Mouse (Mus musculus) heart, adult 2 months (tissue): ENCODE measurements around the gene Olfr987. TPM values are rescaled to one million over a fixed set of nuclear protein-coding genes. Genes with fewer than 3 reads are reported as not detected.
A peak's percentile ranks its signal among the peaks of the same experiment; 100 is the strongest.

Experiments
- DNase-seq, 2 experiments: peaks; one replicate each; pipeline ENCODE4 v3.0.0; 2021
- H3K27ac ChIP-seq: fragments of 200-600 bp; 2 replicates; pipeline ENCODE4 v1.8.1; 2022
- H3K27me3 ChIP-seq: fragments of 200-500 bp; 2 replicates; pipeline ENCODE4 v1.6.1; 2012; ENCODE audit warnings: mild to moderate bottlenecking, low read length, inconsistent platforms, mixed read lengths; ENCODE audit not compliant: control insufficient read depth, insufficient read depth
- H3K36me3 ChIP-seq: fragments of 200-500 bp; 2 replicates; pipeline ENCODE4 v1.6.1; 2012; ENCODE audit warnings: low read length, inconsistent platforms; ENCODE audit not compliant: control insufficient read depth, insufficient read depth
- H3K4me1 ChIP-seq: fragments of 200-500 bp; 2 replicates; pipeline ENCODE4 v1.6.1; 2011; ENCODE audit warnings: low read length; ENCODE audit not compliant: control insufficient read depth, insufficient read depth
- H3K4me3 ChIP-seq: fragments of 200-600 bp; 2 replicates; pipeline ENCODE4 v1.8.1; 2022
- H3K79me2 ChIP-seq: fragments of 200-500 bp; replicated peaks from 2 replicates; pipeline ENCODE4 v1.6.1; 2012; ENCODE audit warnings: mild to moderate bottlenecking, inconsistent platforms, low read length, moderate library complexity, mixed read lengths; ENCODE audit not compliant: control insufficient read depth, insufficient read depth
- H3K9ac ChIP-seq: fragments of 200-500 bp; 2 replicates; pipeline ENCODE4 v1.6.1; 2012; ENCODE audit warnings: low read depth, mild to moderate bottlenecking, control low read depth, inconsistent platforms, low read length, mixed read lengths
- CTCF ChIP-seq: fragments of 200-600 bp; IDR thresholded peaks from 2 replicates; pipeline ENCODE4 v1.8.1; 2022; ENCODE audit warnings: antibody characterized with exemption, mild to moderate bottlenecking, moderate library complexity
- EP300 ChIP-seq: fragments of 200-500 bp; IDR thresholded peaks from 2 replicates; pipeline ENCODE4 v1.6.1; 2011; ENCODE audit warnings: low read depth, low read length, control low read depth; ENCODE audit not compliant: insufficient read depth
- POLR2A ChIP-seq: fragments of 200-500 bp; IDR thresholded peaks from 2 replicates; pipeline ENCODE4 v1.6.1; 2011; ENCODE audit warnings: mild to moderate bottlenecking, low read depth, low read length, control low read depth; ENCODE audit not compliant: insufficient read depth
- WGBS: fragments of 180-500 bp; shearing (Covaris S2); methylation state at CpG from one replicate; pipeline ENCODE4 v1.1.7; 2018; 5-methylcytosine and 5-hydroxymethylcytosine counted together
- intact Hi-C: fragments of 180-260 bp; cut with DNase I; formaldehyde crosslinking; loops from one replicate; pipeline ENCODE4 v1.15.1; 2025
- polyA plus RNA-seq: library from polyadenylated mRNA; depleted of rRNA; stranded (reverse); fragments of >200 nt; gene quantifications from 2 replicates; pipeline ENCODE4 v1.2.3, GENCODE M21; 2012; rRNA removed
- total RNA-seq, 2 experiments: library from RNA; stranded (reverse); gene quantifications; 2 replicates each; pipeline ENCODE4 v1.2.3; 2021

The Olfr987 gene
- total and polyA plus RNA-seq, 3 experiments = not detected

DNA sequence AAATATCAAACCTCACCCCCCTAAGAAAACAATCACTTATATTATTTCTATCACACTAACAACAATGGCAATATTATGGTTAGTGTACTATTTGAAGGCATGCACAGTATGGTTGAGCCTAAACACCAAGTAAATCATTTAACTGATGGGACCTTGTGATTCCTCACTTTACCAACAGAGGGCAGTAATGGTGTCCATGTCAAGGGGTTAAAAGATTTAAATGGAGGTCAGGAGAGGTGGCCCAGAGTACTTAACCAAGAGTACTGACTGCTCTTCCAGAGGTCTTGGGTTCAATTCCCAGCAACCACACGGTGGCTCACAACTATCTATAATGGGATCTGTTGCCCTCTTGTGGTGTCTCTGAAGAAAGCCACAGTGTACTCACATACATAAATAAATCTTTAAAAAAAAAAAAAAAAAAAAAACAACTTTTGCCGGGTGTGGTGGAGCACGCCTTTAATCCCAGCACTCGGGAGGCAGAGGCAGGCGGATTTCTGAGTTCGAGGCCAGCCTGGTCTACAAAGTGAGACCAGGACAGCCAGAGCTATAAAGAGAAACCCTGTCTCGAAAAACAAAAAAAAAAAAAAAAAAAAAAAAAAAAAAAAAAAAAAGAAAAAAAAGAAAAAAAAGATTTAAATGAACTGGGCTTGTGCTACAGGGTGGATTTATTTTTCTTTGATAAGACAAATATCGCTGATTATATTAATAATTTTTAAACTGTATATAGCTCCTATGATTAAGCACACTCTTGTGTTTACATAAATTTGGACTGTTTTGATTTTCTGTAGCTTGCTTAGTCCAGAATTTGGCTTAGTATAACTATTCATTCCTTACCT lies 55.3 kb downstream of the Olfr987 start:
- H3K27ac ChIP-seq = peak overlapping the region; percentile 88
- WGBS = 61% methylated on average over 8 of the region's 8 CpGs
- peaks cover 10% of the 10 kb centered on the region for H3K4me1 ChIP-seq
- no peak overlapping the region for H3K4me3 ChIP-seq
- no peak for DNase-seq
- TF ChIP-seq EP300 = no peak
- peak; percentile 50 for TF ChIP-seq CTCF
- no peaks in the 10 kb centered on the region for H3K79me2 ChIP-seq
- H3K36me3 ChIP-seq = peaks cover 9% of the 10 kb centered on the region
- no peak overlapping the region for H3K9ac ChIP-seq
- intact Hi-C loops = loop anchor here (10.0 kb wide), 2 partner anchors 241 to 281 kb away; no protein-coding TSS in a partner anchor
- H3K27me3 ChIP-seq = no peaks in the 10 kb centered on the region

- no peak overlapping the region for H3K9ac ChIP-seq
- TF ChIP-seq CTCF (no peak), POLR2A (peak; percentile 80; the same call in 1 of the 2 replicates), EP300 (peak; percentile 99)
- 13% methylated on average over 4 of the region's 4 CpGs for WGBS
- H3K27me3 ChIP-seq = no peaks in the 10 kb centered on the region
- peaks cover 10% of the 10 kb centered on the region for H3K4me1 ChIP-seq
- intact Hi-C loops = loop anchor here (1.0 to 10.0 kb wide), 3 partner anchors 29 to 284 kb away; no protein-coding TSS in a partner anchor
- no peak overlapping the region for H3K4me3 ChIP-seq
- DNase-seq = peak in 1 of 2 experiments; percentile 57
- peak overlapping the region; percentile 70; the same call in 1 of the 2 replicates for H3K27ac ChIP-seq
- no peaks in the 10 kb centered on the region for H3K79me2 ChIP-seq
- H3K36me3 ChIP-seq = peaks cover 8% of the 10 kb centered on the region
Observed at GRCm38 (mm10) chr2:85281023-85281422, 58.1 kb downstream of the Olfr987 start.

Other genes with a start within 250 kb of the Olfr987 start
- 10 to 100 TPM; 20.5 to 21.4 TPM for gene Aplnr, start 203.1 kb downstream of the Olfr987 start, total RNA-seq
- gene Aplnr, start 203.1 kb downstream of the Olfr987 start, polyA plus RNA-seq = 35.3 and 76.1 TPM in 2 replicates
- 1 to 10 TPM in 1 of 2 experiments, under 1 TPM in 1; 0.81 to 1.6 TPM for gene Lrrc55, start 142.1 kb downstream of the Olfr987 start, total RNA-seq
- 1.3 and 3.1 TPM in 2 replicates for gene Lrrc55, start 142.1 kb downstream of the Olfr987 start, polyA plus RNA-seq
- not detected for gene Olfr988, start 23.9 kb upstream of the Olfr987 start, total RNA-seq
- not detected in 2 replicates for gene Olfr988, start 23.9 kb upstream of the Olfr987 start, polyA plus RNA-seq
- gene Olfr992, start 70.2 kb upstream of the Olfr987 start, total RNA-seq = not detected
- gene Olfr992, start 70.2 kb upstream of the Olfr987 start, polyA plus RNA-seq = not detected in 2 replicates
- not detected for gene Olfr993, start 75.6 kb upstream of the Olfr987 start, total RNA-seq
- not detected in 2 replicates for gene Olfr993, start 75.6 kb upstream of the Olfr987 start, polyA plus RNA-seq
- gene Olfr994, start 97.1 kb upstream of the Olfr987 start, total RNA-seq = not detected
- not detected in 2 replicates for gene Olfr994, start 97.1 kb upstream of the Olfr987 start, polyA plus RNA-seq
- gene Olfr995, start 104.3 kb upstream of the Olfr987 start, total RNA-seq = not detected
- gene Olfr995, start 104.3 kb upstream of the Olfr987 start, polyA plus RNA-seq = not detected in 2 replicates
- not detected for gene 4833423E24Rik, start 179.7 kb upstream of the Olfr987 start, total RNA-seq
- gene 4833423E24Rik, start 179.7 kb upstream of the Olfr987 start, polyA plus RNA-seq = 0.12 TPM in 1 of 2 replicates, not detected in the other
- gene Olfr996, start 239.9 kb upstream of the Olfr987 start, total RNA-seq = not detected
- gene Olfr996, start 239.9 kb upstream of the Olfr987 start, polyA plus RNA-seq = not detected in 2 replicates
- gene Olfr998, start 249.6 kb upstream of the Olfr987 start, total RNA-seq = not detected
- gene Olfr998, start 249.6 kb upstream of the Olfr987 start, polyA plus RNA-seq = not detected in 2 replicates